Mouse (Mus musculus): ENCODE measurements at regions not wholly inside any gene's neighbourhood (a gene's known extent, or its start where the extent isn't known, plus 50 kb on each side); places are given as distances from the start of the nearest gene placed in this dataset.

- TF ChIP-seq CTCF (IDR thresholded peaks at IDR 0.05) = no peak
- TF ChIP-seq EP300 (IDR thresholded peaks at IDR 0.05) = no peak
These were observed 95.3 kb upstream of the Plcl2 start for GRCm38 (mm10) chr17:50413916-50414315.
